Mouse (Mus musculus): Measurements from ENCODE around the gene Kctd19. TPM values are rescaled to one million over a fixed set of nuclear protein-coding genes. Genes with fewer than 3 reads are reported as not detected.

The Kctd19 gene
- total RNA-seq (2017) = not detected in 2 replicates

- ATAC-seq (replicated peaks; ENCODE audit: low read depth, poor library complexity, severe bottlenecking) = peak; percentile 91
Observed at GRCm38 (mm10) chr8:105413391-105413790, at the start of gene Kctd19, which contains the start of gene Lrrc36. Gene Kctd19, minus strand, starts transcription at chr8:105413502. Gene Lrrc36, plus strand, starts transcription at chr8:105413571.

- ATAC-seq (replicated peaks; ENCODE audit: low read depth, poor library complexity, severe bottlenecking) = no peak
Observed at GRCm38 (mm10) chr8:105461085-105461803, 47.9 kb upstream of the Kctd19 start.

DNA sequence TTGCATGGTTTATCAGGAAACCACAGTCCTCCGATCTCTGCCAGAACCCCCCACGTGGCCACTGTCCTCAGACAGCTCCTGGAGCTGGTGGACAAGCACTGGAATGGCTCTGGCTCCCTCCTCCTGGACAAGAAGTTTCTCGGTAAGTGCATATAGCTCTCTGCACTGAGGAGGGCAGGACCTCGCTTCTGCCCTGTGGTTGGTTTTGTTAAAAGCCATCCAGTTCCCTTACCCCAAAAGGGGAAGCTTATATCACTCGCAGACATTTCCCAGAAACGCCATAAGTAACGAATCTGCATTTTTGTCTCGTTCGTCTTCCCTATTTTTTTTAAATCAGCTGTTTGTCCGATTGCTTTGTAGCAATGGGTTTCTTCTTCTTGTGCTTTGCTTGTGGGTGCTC is 41.9 kb upstream of the Kctd19 start:
- peak; percentile 89 for ATAC-seq (replicated peaks; ENCODE audit: low read depth, poor library complexity, severe bottlenecking)

GRCm38 (mm10) chr8:105454088-105454487 is 40.8 kb upstream of the Kctd19 start:
- ATAC-seq (replicated peaks; ENCODE audit: low read depth, poor library complexity, severe bottlenecking) = 0 out of 2 replicates have a peak, but pooled peaks have one; percentile 34

DNA sequence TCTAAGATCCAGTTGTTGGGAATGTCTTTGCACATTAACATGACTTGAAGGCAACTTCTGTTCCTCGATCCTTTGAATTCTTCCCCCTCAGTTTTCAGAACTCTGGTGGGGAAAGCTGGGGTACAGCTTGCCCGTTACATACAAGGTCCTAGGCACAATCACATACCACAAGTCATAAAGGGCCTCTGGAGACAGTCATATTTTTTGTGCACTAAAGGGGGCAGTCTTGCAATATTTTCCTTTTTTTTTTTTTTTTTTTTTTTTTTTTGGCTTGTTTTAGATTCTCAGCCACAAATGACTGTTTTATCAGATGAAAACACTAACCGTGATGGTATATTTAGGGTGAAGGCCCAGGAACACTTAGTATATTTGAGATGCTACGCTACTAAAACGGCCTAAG is 40.0 kb upstream of the Kctd19 start:
- ATAC-seq (replicated peaks; ENCODE audit: low read depth, poor library complexity, severe bottlenecking) = peak; percentile 53

- ATAC-seq (replicated peaks; ENCODE audit: low read depth, poor library complexity, severe bottlenecking) = no peak
Observed at GRCm38 (mm10) chr8:105451903-105452603, 38.8 kb upstream of the Kctd19 start.

DNA sequence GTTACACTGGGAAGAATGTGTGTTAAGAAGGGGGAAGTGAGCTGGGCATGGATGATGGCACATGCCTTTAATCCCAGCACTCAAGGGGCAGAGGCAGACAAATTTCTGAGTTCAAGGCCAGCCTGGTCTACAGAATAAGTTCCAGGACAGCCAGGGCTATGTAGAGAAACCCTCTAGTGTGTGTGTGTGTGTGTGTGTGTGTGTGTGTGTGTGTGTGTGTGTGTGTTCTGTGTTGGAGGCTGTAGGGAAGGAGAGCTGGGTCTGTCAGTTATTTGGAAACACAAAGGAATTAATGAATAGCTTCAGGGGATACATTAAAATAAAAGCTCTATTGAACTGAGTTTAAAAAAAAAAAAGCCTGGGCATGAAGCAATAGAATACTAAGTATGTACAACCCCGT is 37.7 kb upstream of the Kctd19 start:
- ATAC-seq (replicated peaks; ENCODE audit: low read depth, poor library complexity, severe bottlenecking) = no peak

GRCm38 (mm10) chr8:105448596-105448995 is 35.3 kb upstream of the Kctd19 start:
- no peak for ATAC-seq (replicated peaks; ENCODE audit: low read depth, poor library complexity, severe bottlenecking)

DNA sequence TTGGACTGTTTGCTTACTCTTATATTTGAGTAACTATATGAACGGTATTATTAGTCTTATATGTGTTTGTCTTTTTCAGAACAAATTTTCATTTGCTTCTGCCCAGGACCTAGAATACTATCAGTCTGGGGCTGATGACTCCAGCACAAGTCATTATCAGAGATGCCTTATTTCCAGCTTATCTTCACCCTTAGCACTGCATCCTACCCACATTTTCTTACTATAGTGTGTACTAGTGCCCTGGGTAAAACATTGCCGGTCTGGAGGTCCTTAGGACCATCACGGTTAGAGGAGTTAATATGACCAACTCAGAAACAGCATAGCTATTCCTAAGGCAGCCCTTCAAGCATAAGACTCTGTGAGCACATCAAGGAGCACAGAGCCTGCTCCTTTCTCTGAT is 34.9 kb upstream of the Kctd19 start:
- no peak for ATAC-seq (replicated peaks; ENCODE audit: low read depth, poor library complexity, severe bottlenecking)

GRCm38 (mm10) chr8:105446127-105446552 is 32.8 kb upstream of the Kctd19 start:
- ATAC-seq (replicated peaks; ENCODE audit: low read depth, poor library complexity, severe bottlenecking) = no peak

DNA sequence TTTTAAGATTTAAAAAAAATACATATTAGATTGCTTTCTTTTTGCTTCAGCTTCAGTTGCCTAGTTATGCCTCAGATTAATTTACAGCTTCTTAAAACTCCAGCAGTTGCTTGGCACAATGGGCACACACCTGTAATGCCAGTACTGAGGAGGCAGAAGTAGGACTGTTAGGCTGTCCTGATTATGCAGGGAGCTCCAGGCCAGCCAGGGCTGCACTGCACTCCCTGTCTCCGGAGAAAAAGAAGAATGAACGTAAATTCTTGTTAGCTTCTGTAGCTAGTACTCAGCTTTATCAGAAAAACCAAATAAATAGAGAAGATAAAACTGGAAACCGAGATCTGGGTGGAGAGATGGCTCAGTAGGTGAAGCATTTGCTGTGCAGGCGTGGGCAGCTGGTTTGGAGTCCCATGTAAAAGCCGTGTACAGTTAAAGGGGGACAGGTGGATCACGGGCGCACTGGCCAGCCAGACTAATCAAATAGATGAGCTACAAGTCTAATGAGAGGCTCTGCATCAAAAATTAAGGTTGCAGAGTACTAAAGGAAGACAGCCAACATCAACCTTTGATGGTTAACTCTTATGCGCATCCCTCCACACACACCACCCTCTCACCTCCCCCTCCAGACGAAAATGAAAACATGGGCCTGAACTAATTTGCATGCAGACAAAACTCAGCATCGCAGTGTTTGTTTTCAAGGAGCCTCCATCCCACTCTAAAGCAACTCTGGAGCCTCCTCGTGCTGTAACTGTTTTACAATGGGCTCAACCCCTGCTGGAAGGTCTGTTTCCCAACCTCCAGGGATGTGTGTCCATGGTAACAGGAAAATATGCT is 32.2 kb upstream of the Kctd19 start:
- ATAC-seq (replicated peaks; ENCODE audit: low read depth, poor library complexity, severe bottlenecking) = no peak

DNA sequence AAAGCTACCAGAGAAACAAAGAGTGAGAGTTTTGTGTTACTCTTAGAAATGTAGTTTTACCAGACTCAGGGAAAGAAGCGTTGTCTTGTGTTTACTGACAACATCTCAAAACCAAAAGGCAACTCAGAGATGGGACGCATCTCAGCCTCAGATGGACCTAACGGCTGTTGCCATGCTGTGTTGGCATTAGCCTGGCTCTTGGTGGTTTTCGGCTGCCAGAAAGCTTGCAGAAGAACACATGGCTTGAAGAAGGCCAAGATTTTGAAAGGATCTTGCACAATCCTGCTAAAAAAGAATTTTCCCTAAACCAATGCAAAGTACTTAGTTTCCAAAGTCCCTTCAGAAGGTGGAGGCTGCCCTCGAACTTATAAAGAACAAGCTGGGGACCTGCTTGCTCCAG is 29.4 kb upstream of the Kctd19 start:
- no peak for ATAC-seq (replicated peaks; ENCODE audit: low read depth, poor library complexity, severe bottlenecking)

DNA sequence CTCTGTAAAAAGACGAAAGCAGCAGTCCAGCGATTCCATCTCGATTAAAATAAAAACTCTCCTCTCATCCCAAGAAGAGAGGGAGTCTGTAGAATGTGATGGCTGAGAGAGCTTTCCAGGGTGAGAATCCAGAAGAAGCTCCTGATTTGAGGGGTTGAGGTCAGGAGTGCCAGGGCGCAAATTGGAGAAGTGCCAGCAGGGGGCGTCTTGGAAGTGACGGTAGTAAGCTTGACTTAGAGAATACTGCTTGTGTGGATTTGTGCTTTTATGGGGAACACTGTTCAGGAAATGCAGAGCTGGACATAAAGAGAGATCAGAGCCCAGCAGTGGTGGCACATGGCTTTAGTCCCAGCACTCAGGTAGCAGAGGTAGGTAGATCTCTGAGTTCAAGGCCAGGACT is 28.1 kb upstream of the Kctd19 start:
- ATAC-seq (replicated peaks; ENCODE audit: low read depth, poor library complexity, severe bottlenecking) = peak; percentile 68

- ATAC-seq (replicated peaks; ENCODE audit: low read depth, poor library complexity, severe bottlenecking) = peak; percentile 76
Observed at GRCm38 (mm10) chr8:105438865-105439264, 25.6 kb upstream of the Kctd19 start.

GRCm38 (mm10) chr8:105437078-105437748 is 23.9 kb upstream of the Kctd19 start:
- ATAC-seq (replicated peaks; ENCODE audit: low read depth, poor library complexity, severe bottlenecking) = no peak

GRCm38 (mm10) chr8:105436218-105436617 is 22.9 kb upstream of the Kctd19 start:
- no peak for ATAC-seq (replicated peaks; ENCODE audit: low read depth, poor library complexity, severe bottlenecking)

- ATAC-seq (replicated peaks; ENCODE audit: low read depth, poor library complexity, severe bottlenecking) = no peak
Observed at GRCm38 (mm10) chr8:105434136-105434535, 20.8 kb upstream of the Kctd19 start.

DNA sequence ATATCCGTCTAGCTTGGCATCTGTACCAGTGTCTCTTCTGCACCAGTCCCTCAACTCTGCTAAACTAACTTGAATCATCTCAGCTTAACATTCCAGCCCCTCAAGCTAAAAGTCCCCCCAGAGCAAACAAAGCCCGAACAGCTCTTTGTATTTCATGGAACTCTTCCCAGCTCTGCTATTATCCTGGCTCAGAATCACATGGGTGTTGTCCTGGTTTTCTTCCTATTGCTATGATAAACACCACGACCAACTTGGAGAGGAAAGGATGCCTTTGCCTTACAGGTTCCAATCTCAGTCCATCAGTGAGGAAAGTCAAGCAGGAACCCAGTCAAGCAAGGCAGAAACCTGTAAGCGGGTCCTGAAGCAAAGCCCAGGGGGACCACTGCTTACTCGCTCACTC is 20.2 kb upstream of the Kctd19 start:
- no peak for ATAC-seq (replicated peaks; ENCODE audit: low read depth, poor library complexity, severe bottlenecking)

DNA sequence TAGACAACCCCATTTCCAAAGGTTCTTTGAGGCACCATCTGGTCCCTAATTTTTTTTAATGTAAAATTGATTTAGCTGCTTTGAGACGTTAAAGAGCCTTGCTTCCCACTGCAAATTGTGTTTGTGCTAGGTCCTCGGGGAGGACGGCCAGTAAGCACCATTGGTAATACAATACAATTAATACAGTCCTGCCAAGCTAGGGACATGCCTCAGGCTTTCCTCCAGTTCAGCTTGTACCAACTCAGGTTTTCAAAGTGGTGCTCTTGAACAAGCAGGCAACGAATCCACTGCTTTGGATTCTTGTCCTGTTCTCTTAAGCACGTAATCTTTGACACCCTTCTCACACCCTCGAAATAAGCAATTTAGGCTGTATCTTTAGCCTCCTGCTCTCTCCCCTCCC is 19.7 kb upstream of the Kctd19 start:
- ATAC-seq (replicated peaks; ENCODE audit: low read depth, poor library complexity, severe bottlenecking) = no peak

Data from common myeloid progenitor, adult 5-6 weeks (primary cell).